Mouse (Mus musculus) neural tube, embryonic 11.5 days (tissue): ENCODE results near the gene Arl11. TPM values are rescaled to one million over a fixed set of nuclear protein-coding genes. Genes with fewer than 3 reads are reported as not detected.

Experiments used
- polyA plus RNA-seq: library from polyadenylated mRNA; unstranded; fragments of >200 nt; fragmentation: Nextera tagmentation; extraction: Ambion mirVana; gene quantifications from 2 replicates; pipeline ENCODE4 v1.2.1, GENCODE M21; 2014

The Arl11 gene
- polyA plus RNA-seq, 1 experiment from 2014 or later = 0.56 TPM

Other genes starting within 250 kb of the Arl11 start
- 5.3 and 6.2 TPM in 2 replicates for gene Sacs, start 171.3 kb upstream of the Arl11 start, polyA plus RNA-seq
- gene Sgcg, start 51.3 kb upstream of the Arl11 start, polyA plus RNA-seq = 1.1 and 2.0 TPM in 2 replicates
- gene Ebpl, start 50.7 kb downstream of the Arl11 start, polyA plus RNA-seq = 8.5 and 9.2 TPM in 2 replicates
- 109 and 111 TPM in 2 replicates for gene Kpna3, start 130.1 kb downstream of the Arl11 start, polyA plus RNA-seq
- gene Spryd7, start 247.1 kb downstream of the Arl11 start, polyA plus RNA-seq = 21.2 and 23.9 TPM in 2 replicates